16 mouse cellular contexts compared by ENCODE assay signal in genomic region chr13:21559793-21560192, GRCm38 (mm10). TPM values are rescaled to one million over a fixed set of nuclear protein-coding genes. Genes with fewer than 3 reads are reported as not detected.
DNase-seq lines count a peak whose midpoint lies in the region; TF ChIP-seq lines count a peak whose summit lies in the region.
"Had no signal": no experiment of that assay in that cellular context is flagged by ENCODE, and none has a peak within 500 bp of the region (broad histone marks: within the 10 kb centered on the region; RNA-seq: fewer than 3 reads in every experiment).

Gene Olfr1535 (minus strand): TSS chr13:21559893.

- H3K4me3 ChIP-seq in olfactory bulb, adult 2 months (ENCODE audit: insufficient read depth, low read depth, low read length): no peak within 1 kb of the TSS

- H3K27ac ChIP-seq in olfactory bulb, adult 2 months (ENCODE audit: insufficient read depth, low read depth, low read length): no peak within 1 kb of the TSS

- no peak for DNase-seq in lung, postnatal 25 days (ENCODE audit: low spot score)
- DNase-seq: adrenal gland, adult 2 months; adrenal gland, adult 8-10 months; adrenal gland, postnatal 10 days; adrenal gland, postnatal 14 days; adrenal gland, postnatal 25 days; adrenal gland, postnatal 36 days; B cell, adult 2 months; cerebellum, adult 11 months; cerebellum, adult 11-12 months; cerebellum, adult 18-20 months; cerebellum, adult 2 months had no signal

- WGBS in olfactory bulb, adult 2 months: 41% methylated on average over 1 of the region's 1 CpGs

- no peaks in the 10 kb centered on the region for H3K4me1 ChIP-seq in olfactory bulb, adult 2 months (ENCODE audit: control insufficient read depth, insufficient read depth, low read length)

- no peak for TF ChIP-seq POLR2A in olfactory bulb, adult 2 months (IDR thresholded peaks at IDR 0.05; ENCODE audit: insufficient read depth, low read depth, low read length)

- no peak for TF ChIP-seq CTCF in olfactory bulb, adult 2 months (IDR thresholded peaks at IDR 0.05; ENCODE audit: insufficient read depth, low read depth, low read length)

RNA-seq across cellular contexts. Expression of gene Olfr1535, which starts in this region (rescaled TPM):
- polyA plus RNA-seq in olfactory bulb, adult 2 months (2012; ENCODE audit: insufficient read depth, insufficient read length, low replicate concordance, missing spikeins): not detected in 2 replicates
- polyA plus RNA-seq: adrenal gland, adult 2 months; brain, embryonic 14.5 days; C2C12; cerebellum, adult 2 months; G1E had no signal
